ENCODE assay signal across 7 mouse cellular contexts in genomic region chr2:180115279-180115678, GRCm38 (mm10). TPM values are rescaled to one million over a fixed set of nuclear protein-coding genes. Genes with fewer than 3 reads are reported as not detected.
DNase-seq lines count a peak whose midpoint lies in the region; ATAC-seq and TF ChIP-seq lines count a peak whose summit lies in the region.

No protein-coding gene starts in this region.

- H3K36me3 ChIP-seq in midbrain, embryonic 12.5 days = no peaks in the 10 kb centered on the region
- H3K36me3 ChIP-seq in midbrain, embryonic 15.5 days (replicated peaks) = no peaks in the 10 kb centered on the region
- no peaks in the 10 kb centered on the region for H3K36me3 ChIP-seq in heart, embryonic 16.5 days (ENCODE audit: control insufficient read depth, insufficient read depth)
- H3K36me3 ChIP-seq in lung, embryonic 14.5 days (ENCODE audit: insufficient read depth) = no peaks in the 10 kb centered on the region

- H3K9me3 ChIP-seq in midbrain, embryonic 12.5 days = no peaks in the 10 kb centered on the region
- no peaks in the 10 kb centered on the region for H3K9me3 ChIP-seq in midbrain, embryonic 15.5 days
- no peaks in the 10 kb centered on the region for H3K9me3 ChIP-seq in heart, embryonic 16.5 days (replicated peaks; ENCODE audit: control insufficient read depth, low read length)
- no peaks in the 10 kb centered on the region for H3K9me3 ChIP-seq in lung, embryonic 14.5 days (ENCODE audit: low read depth, low read length)

- peak overlapping the region; percentile 43 for H3K27ac ChIP-seq in midbrain, embryonic 12.5 days (replicated peaks)
- H3K27ac ChIP-seq in midbrain, embryonic 15.5 days = no peak overlapping the region
- H3K27ac ChIP-seq in heart, embryonic 16.5 days (ENCODE audit: low read length) = peak overlapping the region; percentile 43
- H3K27ac ChIP-seq in lung, embryonic 14.5 days (ENCODE audit: low read depth) = peak overlapping the region; percentile 66; the same call in 1 of the 2 replicates

- no peak overlapping the region for H3K9ac ChIP-seq in midbrain, embryonic 12.5 days (replicated peaks)
- H3K9ac ChIP-seq in midbrain, embryonic 15.5 days = no peak overlapping the region
- no peak overlapping the region for H3K9ac ChIP-seq in heart, embryonic 16.5 days (ENCODE audit: low read length)
- no peak overlapping the region for H3K9ac ChIP-seq in lung, embryonic 14.5 days

- H3K4me3 ChIP-seq in midbrain, embryonic 12.5 days = no peak overlapping the region
- no peak overlapping the region for H3K4me3 ChIP-seq in midbrain, embryonic 15.5 days
- no peak overlapping the region for H3K4me3 ChIP-seq in heart, embryonic 16.5 days (ENCODE audit: low read length)
- H3K4me3 ChIP-seq in lung, embryonic 14.5 days (ENCODE audit: low read depth, low read length) = no peak overlapping the region

- H3K4me2 ChIP-seq in midbrain, embryonic 12.5 days (replicated peaks) = no peak overlapping the region
- H3K4me2 ChIP-seq in midbrain, embryonic 15.5 days = no peak overlapping the region
- H3K4me2 ChIP-seq in heart, embryonic 16.5 days (ENCODE audit: low read depth, low read length) = no peak overlapping the region
- H3K4me2 ChIP-seq in lung, embryonic 14.5 days = no peak overlapping the region

- no peak for ATAC-seq in midbrain, embryonic 12.5 days (ENCODE audit: low FRiP score, low read depth)
- no peak for ATAC-seq in midbrain, embryonic 15.5 days (replicated peaks)
- ATAC-seq in heart, embryonic 16.5 days (replicated peaks; ENCODE audit: extremely low read depth, insufficient read depth, low FRiP score) = no peak
- ATAC-seq in lung, embryonic 14.5 days (ENCODE audit: insufficient read depth) = no peak
- no peak for ATAC-seq in granulocyte monocyte progenitor cell, adult 5-6 weeks (replicated peaks; ENCODE audit: poor library complexity, severe bottlenecking)

- peak; percentile 63 to 65 for DNase-seq in cerebellum, postnatal 10 days
- DNase-seq in lung, embryonic 14.5 days = peak; percentile 79
- no peak for DNase-seq in spleen, postnatal 14 days (ENCODE audit: low spot score in 2 of 2)

- 45% methylated on average over 6 of the region's 6 CpGs for WGBS in midbrain, embryonic 12.5 days
- 30% methylated on average over 6 of the region's 6 CpGs for WGBS in midbrain, embryonic 15.5 days
- 11% methylated on average over 6 of the region's 6 CpGs for WGBS in heart, embryonic 16.5 days
- 10% methylated on average over 6 of the region's 6 CpGs for WGBS in lung, embryonic 14.5 days

- TF ChIP-seq CTCF in lung, embryonic 14.5 days (IDR thresholded peaks at IDR 0.05; ENCODE audit: low read depth) = no peak

- H3K4me1 ChIP-seq in midbrain, embryonic 12.5 days = peaks cover 56% of the 10 kb centered on the region
- H3K4me1 ChIP-seq in midbrain, embryonic 15.5 days = peaks cover 46% of the 10 kb centered on the region
- H3K4me1 ChIP-seq in heart, embryonic 16.5 days (ENCODE audit: control insufficient read depth, insufficient read depth, low read length) = peaks cover 40% of the 10 kb centered on the region
- peaks cover 32% of the 10 kb centered on the region for H3K4me1 ChIP-seq in lung, embryonic 14.5 days (ENCODE audit: insufficient read depth)

- H3K27me3 ChIP-seq in midbrain, embryonic 12.5 days = 0 out of 2 replicates have a peak, but pooled peaks cover 15% of the 10 kb centered on the region
- H3K27me3 ChIP-seq in midbrain, embryonic 15.5 days (replicated peaks) = no peaks in the 10 kb centered on the region
- H3K27me3 ChIP-seq in heart, embryonic 16.5 days (ENCODE audit: control insufficient read depth, insufficient read depth, low read length) = no peaks in the 10 kb centered on the region
- no peaks in the 10 kb centered on the region for H3K27me3 ChIP-seq in lung, embryonic 14.5 days (ENCODE audit: insufficient read depth, low read length)

RNA-seq across cellular contexts. Expression of gene Osbpl2, which starts 3.8 kb away (rescaled TPM):
- polyA plus RNA-seq in midbrain, embryonic 12.5 days (2016; fragmentation: Nextera tagmentation; extraction: Ambion mirVana) = 52.7 and 52.8 TPM in 2 replicates
- 80.3 and 81.2 TPM in 2 replicates for polyA plus RNA-seq in midbrain, embryonic 15.5 days (2015; fragmentation: Nextera tagmentation; extraction: Ambion mirVana)
- 35.0 TPM in 2 replicates for polyA plus RNA-seq in heart, embryonic 16.5 days (2015; fragmentation: Nextera tagmentation; extraction: Ambion mirVana)
- 30.9 and 31.1 TPM in 2 replicates for polyA plus RNA-seq in lung, embryonic 14.5 days (2014; fragmentation: Nextera tagmentation; extraction: Ambion mirVana)
- total RNA-seq in granulocyte monocyte progenitor cell, adult 5-6 weeks (2014; fragmentation: Nextera tagmentation) = 35.1 and 35.9 TPM in 2 replicates
- 27.3 and 32.2 TPM in 2 replicates for total RNA-seq in granulocyte monocyte progenitor cell, adult 5-6 weeks (2017)

RNA-seq across cellular contexts. Expression of gene Hrh3, which starts 11.0 kb away (rescaled TPM):
- 4.1 and 4.8 TPM in 2 replicates for polyA plus RNA-seq in midbrain, embryonic 12.5 days (2016; fragmentation: Nextera tagmentation; extraction: Ambion mirVana)
- polyA plus RNA-seq in midbrain, embryonic 15.5 days (2015; fragmentation: Nextera tagmentation; extraction: Ambion mirVana) = 3.2 and 3.7 TPM in 2 replicates
- 0.20 TPM in 1 of 2 replicates, not detected in the other for polyA plus RNA-seq in heart, embryonic 16.5 days (2015; fragmentation: Nextera tagmentation; extraction: Ambion mirVana)
- polyA plus RNA-seq in lung, embryonic 14.5 days (2014; fragmentation: Nextera tagmentation; extraction: Ambion mirVana) = not detected in 2 replicates
- not detected in 2 replicates for total RNA-seq in granulocyte monocyte progenitor cell, adult 5-6 weeks (2014; fragmentation: Nextera tagmentation)
- total RNA-seq in granulocyte monocyte progenitor cell, adult 5-6 weeks (2017) = not detected in 2 replicates

RNA-seq across cellular contexts. Expression of gene Mtg2, which starts 44.9 kb away (rescaled TPM):
- polyA plus RNA-seq in midbrain, embryonic 12.5 days (2016; fragmentation: Nextera tagmentation; extraction: Ambion mirVana) = 31.8 and 35.0 TPM in 2 replicates
- 37.4 and 37.7 TPM in 2 replicates for polyA plus RNA-seq in midbrain, embryonic 15.5 days (2015; fragmentation: Nextera tagmentation; extraction: Ambion mirVana)
- 30.2 and 30.8 TPM in 2 replicates for polyA plus RNA-seq in heart, embryonic 16.5 days (2015; fragmentation: Nextera tagmentation; extraction: Ambion mirVana)
- 23.4 and 25.3 TPM in 2 replicates for polyA plus RNA-seq in lung, embryonic 14.5 days (2014; fragmentation: Nextera tagmentation; extraction: Ambion mirVana)
- 15.8 and 17.7 TPM in 2 replicates for total RNA-seq in granulocyte monocyte progenitor cell, adult 5-6 weeks (2014; fragmentation: Nextera tagmentation)
- total RNA-seq in granulocyte monocyte progenitor cell, adult 5-6 weeks (2017) = 13.1 and 19.1 TPM in 2 replicates

RNA-seq across cellular contexts. Expression of gene Adrm1, which starts 56.0 kb away (rescaled TPM):
- 214 and 217 TPM in 2 replicates for polyA plus RNA-seq in midbrain, embryonic 12.5 days (2016; fragmentation: Nextera tagmentation; extraction: Ambion mirVana)
- 205 and 213 TPM in 2 replicates for polyA plus RNA-seq in midbrain, embryonic 15.5 days (2015; fragmentation: Nextera tagmentation; extraction: Ambion mirVana)
- polyA plus RNA-seq in heart, embryonic 16.5 days (2015; fragmentation: Nextera tagmentation; extraction: Ambion mirVana) = 133 and 148 TPM in 2 replicates
- polyA plus RNA-seq in lung, embryonic 14.5 days (2014; fragmentation: Nextera tagmentation; extraction: Ambion mirVana) = 160 and 163 TPM in 2 replicates
- total RNA-seq in granulocyte monocyte progenitor cell, adult 5-6 weeks (2014; fragmentation: Nextera tagmentation) = 101 and 102 TPM in 2 replicates
- total RNA-seq in granulocyte monocyte progenitor cell, adult 5-6 weeks (2017) = 48.5 and 74.2 TPM in 2 replicates

Comparison
In these comparisons a context has a peak if more than half of its experiments do, and no peak if none do; other contexts are left out.
1. DNase-seq: peak in cerebellum, postnatal 10 days (2 of 2) and lung, embryonic 14.5 days (single experiment); none in spleen, postnatal 14 days (0 of 2).